Mouse (Mus musculus) left cerebral cortex, adult 2 months (tissue): ENCODE measurements around the gene Heatr5b. TPM values are rescaled to one million over a fixed set of nuclear protein-coding genes. Genes with fewer than 3 reads are reported as not detected.
A peak's percentile ranks its signal among the peaks of the same experiment; 100 is the strongest.
"Not testable (repeated sequence)": the region's sequence is repeated elsewhere in the genome, so short reads cannot be mapped to it uniquely, and the experiment has no call there.

Experiments
- DNase-seq, 2 experiments: peaks; one replicate each; pipeline ENCODE4 v3.0.0; 2021 to 2022; ENCODE audit warnings: low spot score in 2 of 2, mixed read lengths in 1 of 2; ENCODE audit errors: extremely low spot score in 1 of 2
- H3K27ac ChIP-seq: fragments of 200-600 bp; 2 replicates; pipeline ENCODE4 v1.8.1; 2022
- H3K4me3 ChIP-seq: fragments of 200-600 bp; 2 replicates; pipeline ENCODE4 v1.8.1; 2022
- CTCF ChIP-seq: fragments of 200-600 bp; IDR thresholded peaks from 2 replicates; pipeline ENCODE4 v1.8.1; 2022; ENCODE audit warnings: antibody characterized with exemption, mild to moderate bottlenecking, moderate library complexity
- intact Hi-C: fragments of 180-260 bp; cut with DNase I; formaldehyde crosslinking; loops from one replicate; pipeline ENCODE4 v1.15.1; 2025
- total RNA-seq, 2 experiments: library from RNA; stranded (reverse); gene quantifications; 2 replicates each; pipeline ENCODE4 v1.2.3; 2021

Gene Heatr5b
- total RNA-seq, 2 experiments from 2014 or later, result 56.7 to 59.8 TPM

- DNase-seq, result no peak
- Histone ChIP-seq H3K4me3 (no peak overlapping the region), H3K27ac (no peak overlapping the region)
- intact Hi-C loops, result no loop called here
- no peak for TF ChIP-seq CTCF
Measured at GRCm38 (mm10) chr17:78797222-78797621, 37.9 kb downstream of the Heatr5b start.

DNA sequence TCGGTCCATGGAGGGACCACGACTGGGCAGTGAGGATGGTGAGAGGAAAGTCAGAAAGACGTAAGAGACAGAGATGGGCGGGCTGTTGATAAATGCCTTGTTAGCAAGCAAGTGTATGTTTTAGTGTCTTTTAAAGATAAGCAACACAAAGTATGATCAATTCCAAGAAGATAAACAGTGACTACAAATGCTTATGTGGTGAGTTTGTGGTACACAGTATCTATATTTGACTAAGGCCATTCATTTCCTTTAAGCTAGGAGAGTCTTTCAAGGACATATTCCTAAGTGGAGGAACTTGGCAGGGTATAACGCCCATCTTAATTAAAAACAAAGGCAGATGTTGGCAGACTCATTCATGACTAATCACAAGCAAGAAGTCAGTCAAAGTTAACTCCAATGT is 40.8 kb downstream of the Heatr5b start:
- no peak overlapping the region for H3K27ac ChIP-seq
- intact Hi-C loops, result no loop called here
- DNase-seq, result no peak
- TF ChIP-seq CTCF, result no peak
- no peak overlapping the region for H3K4me3 ChIP-seq

DNA sequence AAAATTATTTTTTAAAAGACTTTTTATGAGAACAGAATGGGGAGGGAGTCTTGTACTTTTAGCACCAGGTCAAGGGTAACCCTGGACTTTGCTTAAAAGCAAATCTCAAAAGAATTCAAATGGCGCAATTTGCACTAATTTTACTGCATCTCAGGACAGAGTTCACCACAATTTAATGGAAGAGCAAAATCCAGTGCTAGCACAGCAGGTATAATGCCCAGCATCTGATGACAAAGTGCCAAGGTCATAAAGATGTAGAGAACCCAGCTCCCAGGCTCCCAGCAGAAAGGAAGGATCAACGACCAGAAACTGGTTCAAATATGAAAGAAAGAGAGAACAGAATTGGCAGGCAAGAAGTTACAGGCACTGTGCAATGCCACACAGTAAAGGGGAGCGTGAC is 43.0 kb downstream of the Heatr5b start:
- no peak for DNase-seq
- intact Hi-C loops, result no loop called here
- Histone ChIP-seq H3K27ac (no peak overlapping the region), H3K4me3 (no peak overlapping the region)
- no peak for TF ChIP-seq CTCF

GRCm38 (mm10) chr17:78791690-78792070 is 43.5 kb downstream of the Heatr5b start:
- no peak for DNase-seq
- H3K4me3 ChIP-seq, result no peak overlapping the region
- no peak overlapping the region for H3K27ac ChIP-seq
- intact Hi-C loops, result no loop called here
- TF ChIP-seq CTCF, result no peak

DNA sequence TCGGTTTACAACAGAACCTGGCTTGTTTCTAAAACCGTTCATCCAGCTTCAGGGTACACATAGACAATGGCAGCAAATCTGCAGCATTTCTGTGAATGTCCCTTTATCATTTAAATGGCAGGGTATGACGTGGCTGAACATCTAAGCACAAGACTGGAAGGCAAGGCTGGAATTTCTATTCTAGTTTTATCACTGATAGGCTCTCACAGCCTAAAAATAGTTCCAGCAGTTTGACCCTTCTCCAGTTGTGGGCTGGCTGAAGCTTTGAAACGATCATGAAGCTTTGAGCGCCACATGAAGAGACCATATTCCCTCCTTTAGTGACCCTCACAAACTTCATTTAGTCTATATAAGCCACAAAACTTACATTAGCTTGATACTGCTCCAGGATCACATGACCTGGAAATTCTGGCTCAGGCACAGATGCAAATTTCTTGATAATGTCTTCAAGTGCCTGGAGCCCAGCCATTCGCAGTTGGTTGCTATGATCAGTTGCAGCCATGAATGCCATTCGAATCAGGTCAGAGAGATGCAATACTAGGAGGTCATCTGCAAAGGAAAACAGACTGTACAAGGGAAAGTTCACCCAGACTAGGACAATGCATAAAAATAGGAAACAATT is 44.0 kb downstream of the Heatr5b start:
- no peak for TF ChIP-seq CTCF
- Histone ChIP-seq H3K27ac (no peak overlapping the region), H3K4me3 (no peak overlapping the region)
- intact Hi-C loops, result no loop called here
- DNase-seq, result no peak

GRCm38 (mm10) chr17:78788273-78788672 is 46.9 kb downstream of the Heatr5b start:
- peak; percentile 30 for TF ChIP-seq CTCF
- H3K27ac ChIP-seq, DNase-seq, H3K4me3 ChIP-seq, intact Hi-C loops: not testable (repeated sequence)

DNA sequence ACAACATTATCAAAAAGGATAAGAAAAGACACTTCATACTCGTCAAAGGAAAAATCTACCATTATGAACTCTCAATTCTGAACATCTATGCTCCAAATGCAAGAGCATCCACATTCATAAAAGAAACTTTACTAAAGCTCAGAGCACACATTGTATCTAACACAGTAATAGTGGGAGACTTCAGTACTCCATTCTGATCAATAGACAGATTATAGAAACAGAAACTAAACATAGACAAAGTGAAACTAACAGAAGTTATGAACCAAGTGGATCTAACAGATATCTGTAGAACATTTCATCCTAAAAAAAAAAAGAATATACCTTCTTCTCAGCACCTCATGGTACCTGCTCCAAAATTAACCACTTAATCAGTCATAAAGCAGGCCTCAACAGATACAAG is 56.4 kb downstream of the Heatr5b start:
- H3K4me3 ChIP-seq, result no peak overlapping the region
- intact Hi-C loops, result no loop called here
- DNase-seq, result no peak
- no peak overlapping the region for H3K27ac ChIP-seq
- TF ChIP-seq CTCF, result no peak

DNA sequence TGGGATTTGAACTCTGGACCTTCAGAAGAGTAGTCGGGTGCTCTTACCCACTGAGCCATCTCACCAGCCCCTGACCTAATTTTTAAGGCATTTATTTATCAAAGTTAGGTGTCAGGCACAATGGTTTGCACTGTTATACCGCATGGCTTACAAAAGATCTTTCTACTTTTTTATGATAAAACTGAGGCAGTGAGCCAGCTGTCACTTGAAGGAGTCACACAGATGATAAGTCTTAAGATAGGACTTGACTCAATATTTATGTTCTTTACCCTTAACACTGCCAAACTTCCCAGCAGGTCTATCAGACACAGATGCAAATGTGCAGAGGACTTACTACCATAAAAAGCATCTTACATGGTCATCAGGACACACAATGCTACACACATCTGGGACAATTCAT is 62.8 kb downstream of the Heatr5b start:
- Histone ChIP-seq H3K4me3 (no peak overlapping the region), H3K27ac (no peak overlapping the region)
- intact Hi-C loops, result no loop called here
- no peak for DNase-seq
- no peak for TF ChIP-seq CTCF

GRCm38 (mm10) chr17:78770932-78771331 is 64.2 kb downstream of the Heatr5b start:
- H3K27ac ChIP-seq, result no peak overlapping the region
- TF ChIP-seq CTCF, result no peak
- intact Hi-C loops, result no loop called here
- no peak for DNase-seq
- no peak overlapping the region for H3K4me3 ChIP-seq

- no peak for TF ChIP-seq CTCF
- DNase-seq, result no peak
- Histone ChIP-seq H3K4me3 (no peak overlapping the region), H3K27ac (no peak overlapping the region)
- intact Hi-C loops, result no loop called here
Measured at GRCm38 (mm10) chr17:78769341-78769740, 65.8 kb downstream of the Heatr5b start.

DNA sequence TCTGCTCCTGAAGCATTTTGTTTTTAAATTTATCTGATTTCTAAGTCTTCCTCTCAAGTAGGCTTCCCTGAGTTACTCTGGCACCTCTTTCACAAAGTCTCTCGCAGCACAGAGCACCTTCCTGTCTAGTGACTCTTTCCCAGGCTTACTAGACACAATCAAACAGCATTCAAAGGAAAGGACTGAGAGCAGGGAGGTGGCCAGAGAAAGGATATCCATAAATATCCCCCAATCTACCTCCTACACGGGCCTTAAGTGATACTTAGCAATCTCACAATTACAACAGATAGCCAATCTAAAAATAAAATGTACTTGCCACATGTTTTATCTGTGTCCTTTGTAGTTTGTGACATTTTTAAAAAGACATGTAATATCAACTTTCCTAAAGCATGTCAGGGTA is 66.2 kb downstream of the Heatr5b start:
- TF ChIP-seq CTCF, result no peak
- intact Hi-C loops, result no loop called here
- H3K4me3 ChIP-seq, result no peak overlapping the region
- no peak for DNase-seq
- H3K27ac ChIP-seq, result no peak overlapping the region

DNA sequence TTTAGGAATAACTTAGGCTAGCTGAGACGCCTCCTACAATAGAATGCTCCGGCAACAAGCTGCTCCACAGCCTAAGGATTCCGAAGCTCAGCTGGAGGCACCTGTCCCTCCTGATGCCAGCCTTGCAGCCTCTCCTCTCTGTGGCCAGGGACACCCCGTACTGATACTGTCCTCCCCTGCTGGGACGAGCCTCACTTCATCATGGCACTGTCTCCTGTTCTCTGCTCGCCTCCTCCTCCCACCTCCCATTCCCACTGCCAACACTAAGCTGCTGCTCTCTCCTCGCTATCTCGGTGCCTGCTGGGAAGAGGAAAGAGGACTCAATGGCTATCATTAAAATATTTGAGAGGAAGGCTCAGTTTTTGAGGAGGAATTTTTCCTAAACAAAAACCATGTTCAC is 67.6 kb downstream of the Heatr5b start:
- Histone ChIP-seq H3K4me3 (no peak overlapping the region), H3K27ac (no peak overlapping the region)
- peak in 1 of 2 experiments; percentile 26 for DNase-seq
- intact Hi-C loops, result no loop called here
- TF ChIP-seq CTCF, result no peak

DNA sequence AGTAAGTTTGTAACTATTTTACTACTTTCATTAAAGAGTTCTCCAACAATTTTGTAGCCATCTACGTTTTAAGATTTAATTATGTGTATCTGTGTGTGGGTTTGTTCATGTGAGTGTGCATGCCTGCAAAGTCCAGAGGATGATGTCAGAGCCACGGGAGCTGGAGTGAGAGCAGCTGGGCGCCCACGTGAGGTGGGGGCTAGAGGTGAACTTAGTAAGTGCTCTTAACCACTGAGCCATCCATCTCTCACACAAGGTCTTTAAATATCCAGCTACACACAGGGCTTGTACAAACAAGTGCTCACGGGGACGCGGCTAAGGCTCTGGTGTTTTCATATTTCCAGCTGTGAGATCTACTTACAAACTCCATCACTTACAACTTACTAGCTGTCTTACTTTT is 69.1 kb downstream of the Heatr5b start:
- Histone ChIP-seq H3K4me3 (no peak overlapping the region), H3K27ac (no peak overlapping the region)
- DNase-seq, result no peak
- no peak for TF ChIP-seq CTCF
- intact Hi-C loops, result no loop called here

DNA sequence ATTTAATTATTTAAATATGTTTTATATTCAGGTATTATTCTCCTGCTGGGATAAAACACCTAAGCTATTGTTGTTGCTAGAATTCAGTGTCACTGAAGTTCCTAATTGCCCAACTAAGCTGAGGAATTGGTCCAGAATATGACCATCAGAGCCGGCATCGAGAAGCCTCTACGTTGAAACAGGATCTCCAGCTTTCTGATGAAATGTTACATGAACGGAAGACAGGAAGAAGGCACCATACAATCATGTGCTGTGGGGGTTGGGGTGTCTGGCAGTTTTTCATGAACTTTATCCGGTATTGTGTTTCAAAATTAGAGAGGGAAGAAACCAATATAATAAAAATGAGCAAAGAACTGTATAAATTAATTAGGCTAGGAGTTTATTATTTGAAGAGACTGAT is 71.9 kb downstream of the Heatr5b start:
- intact Hi-C loops, result no loop called here
- Histone ChIP-seq H3K27ac (no peak overlapping the region), H3K4me3 (no peak overlapping the region)
- no peak for TF ChIP-seq CTCF
- no peak for DNase-seq
